Mouse (Mus musculus) lung, postnatal 0 days (tissue): ENCODE results near the gene Slc9a9. TPM values are rescaled to one million over a fixed set of nuclear protein-coding genes. Genes with fewer than 3 reads are reported as not detected.

ENCODE experiments used
- ATAC-seq: fragments of 200-750 bp; cut with Nextera tagmentation; 2 replicates; pipeline ENCODE4 v1.8.0; 2017; ENCODE audit warnings: moderate library complexity
- DNase-seq: peaks from one replicate; pipeline ENCODE4 v3.0.0-alpha.2; 2016; ENCODE audit warnings: low spot score
- H3K27ac ChIP-seq: fragments of 300-500 bp; sonication (generic); 2 replicates; pipeline ENCODE4 v1.5.1; 2014; ENCODE audit warnings: antibody characterized with exemption, mild to moderate bottlenecking, low read length, mixed read lengths
- H3K27me3 ChIP-seq: fragments of 300-500 bp; sonication (generic); replicated peaks from 2 replicates; pipeline ENCODE4 v1.6.1; 2014; ENCODE audit warnings: low read length, mixed read lengths; ENCODE audit not compliant: insufficient read depth
- H3K36me3 ChIP-seq: fragments of 300-500 bp; sonication (generic); 2 replicates; pipeline ENCODE4 v1.6.1; 2014; ENCODE audit warnings: low read length, mixed read lengths; ENCODE audit not compliant: insufficient read depth
- H3K4me1 ChIP-seq: fragments of 300-500 bp; sonication (generic); 2 replicates; pipeline ENCODE4 v1.6.1; 2014; ENCODE audit warnings: antibody characterized with exemption, low read depth, low read length, mixed read lengths; ENCODE audit not compliant: insufficient read depth
- H3K4me2 ChIP-seq: fragments of 300-500 bp; sonication (generic); replicated peaks from 2 replicates; pipeline ENCODE4 v1.6.1; 2014; ENCODE audit warnings: low read depth, mild to moderate bottlenecking, low read length, moderate library complexity, mixed read lengths
- H3K4me3 ChIP-seq: fragments of 300-500 bp; sonication (generic); 2 replicates; pipeline ENCODE4 v1.5.1; 2014; ENCODE audit warnings: low read depth, low read length
- H3K9ac ChIP-seq: fragments of 300-500 bp; sonication (generic); replicated peaks from 2 replicates; pipeline ENCODE4 v1.6.1; 2014; ENCODE audit warnings: low read depth, mild to moderate bottlenecking
- H3K9me3 ChIP-seq: fragments of 300-500 bp; sonication (generic); 2 replicates; pipeline ENCODE4 v1.6.1; 2016; ENCODE audit warnings: low read length, mixed read lengths
- CTCF ChIP-seq: IDR thresholded peaks from 2 replicates; pipeline ENCODE4 v1.5.1; 2016; ENCODE audit warnings: antibody characterized with exemption, mild to moderate bottlenecking
- EP300 ChIP-seq: IDR thresholded peaks from 2 replicates; pipeline ENCODE4 v1.6.1; 2016; ENCODE audit warnings: antibody characterized with exemption, mild to moderate bottlenecking, control low read depth
- WGBS: fragments of 180-500 bp; shearing (Covaris S2); extraction: QIAGEN DNeasy Blood & Tissue Kit; methylation state at CpG from one replicate; pipeline ENCODE4 v1.1.7; 2014; 5-methylcytosine and 5-hydroxymethylcytosine counted together
- polyA plus RNA-seq: library from polyadenylated mRNA; unstranded; fragments of >200 nt; fragmentation: Nextera tagmentation; extraction: Ambion mirVana; gene quantifications from 2 replicates; pipeline ENCODE4 v1.2.1, GENCODE M21; 2015

The Slc9a9 gene
- polyA plus RNA-seq, 1 experiment from 2014 or later, result 3.7 TPM

GRCm38 (mm10) chr9:95226986-95227385, 557.3 kb downstream of the Slc9a9 start:
- Histone ChIP-seq H3K27ac (no peak overlapping the region), H3K4me1 (no peaks in the 10 kb centered on the region), H3K9ac (no peak overlapping the region), H3K4me3 (no peak overlapping the region), H3K36me3 (no peaks in the 10 kb centered on the region), H3K27me3 (no peaks in the 10 kb centered on the region), H3K4me2 (no peak overlapping the region), H3K9me3 (no peaks in the 10 kb centered on the region)
- DNase-seq, result no peak
- no peak for ATAC-seq
- no peak for TF ChIP-seq EP300
- no peak for TF ChIP-seq CTCF
- 74% methylated on average over 4 of the region's 4 CpGs for WGBS

- Histone ChIP-seq H3K27ac (no peak overlapping the region), H3K36me3 (no peaks in the 10 kb centered on the region), H3K9ac (no peak overlapping the region), H3K4me3 (no peak overlapping the region), H3K4me2 (no peak overlapping the region), H3K4me1 (no peaks in the 10 kb centered on the region), H3K27me3 (no peaks in the 10 kb centered on the region), H3K9me3 (no peaks in the 10 kb centered on the region)
- TF ChIP-seq CTCF (no peak), EP300 (no peak)
- WGBS, result 95% methylated on average over 1 of the region's 1 CpGs
- no peak for DNase-seq
- ATAC-seq, result no peak
These were observed 558.4 kb downstream of the Slc9a9 start for GRCm38 (mm10) chr9:95228123-95228522.

DNA sequence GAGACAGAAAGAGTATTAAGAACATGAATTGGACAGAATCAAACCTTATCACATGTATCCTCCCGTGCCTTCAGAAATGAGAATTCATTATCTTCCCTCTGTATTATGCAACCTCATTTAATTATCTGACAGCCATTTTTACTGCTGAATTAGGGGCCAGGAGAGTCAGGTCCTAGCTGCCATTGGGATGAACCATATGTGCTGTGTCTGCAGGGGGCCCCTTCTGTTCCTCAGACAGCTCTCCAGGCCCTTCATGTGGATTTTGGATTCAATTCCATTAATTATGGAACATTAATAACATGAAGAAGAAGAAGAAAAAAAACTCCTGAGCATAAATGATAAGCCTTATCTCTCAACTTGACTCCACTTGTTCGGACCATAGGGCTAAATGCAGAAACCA, 559.4 kb downstream of the Slc9a9 start:
- H3K4me1 ChIP-seq, result no peaks in the 10 kb centered on the region
- no peak overlapping the region for H3K9ac ChIP-seq
- H3K4me3 ChIP-seq, result no peak overlapping the region
- no peak overlapping the region for H3K4me2 ChIP-seq
- H3K27me3 ChIP-seq, result no peaks in the 10 kb centered on the region
- no peaks in the 10 kb centered on the region for H3K36me3 ChIP-seq
- no peak overlapping the region for H3K27ac ChIP-seq
- H3K9me3 ChIP-seq, result no peaks in the 10 kb centered on the region
- TF ChIP-seq CTCF (no peak), EP300 (no peak)
- WGBS, result 63% methylated on average over 2 of the region's 2 CpGs
- DNase-seq, result no peak
- no peak for ATAC-seq

- Histone ChIP-seq H3K4me3 (no peak overlapping the region), H3K4me2 (no peak overlapping the region), H3K9ac (no peak overlapping the region), H3K4me1 (no peaks in the 10 kb centered on the region), H3K36me3 (no peaks in the 10 kb centered on the region), H3K27me3 (no peaks in the 10 kb centered on the region), H3K27ac (no peak overlapping the region), H3K9me3 (no peaks in the 10 kb centered on the region)
- no peak for TF ChIP-seq EP300
- TF ChIP-seq CTCF, result no peak
- DNase-seq (no peak), ATAC-seq (no peak)
These were observed 570.2 kb downstream of the Slc9a9 start for GRCm38 (mm10) chr9:95239900-95240299.

DNA sequence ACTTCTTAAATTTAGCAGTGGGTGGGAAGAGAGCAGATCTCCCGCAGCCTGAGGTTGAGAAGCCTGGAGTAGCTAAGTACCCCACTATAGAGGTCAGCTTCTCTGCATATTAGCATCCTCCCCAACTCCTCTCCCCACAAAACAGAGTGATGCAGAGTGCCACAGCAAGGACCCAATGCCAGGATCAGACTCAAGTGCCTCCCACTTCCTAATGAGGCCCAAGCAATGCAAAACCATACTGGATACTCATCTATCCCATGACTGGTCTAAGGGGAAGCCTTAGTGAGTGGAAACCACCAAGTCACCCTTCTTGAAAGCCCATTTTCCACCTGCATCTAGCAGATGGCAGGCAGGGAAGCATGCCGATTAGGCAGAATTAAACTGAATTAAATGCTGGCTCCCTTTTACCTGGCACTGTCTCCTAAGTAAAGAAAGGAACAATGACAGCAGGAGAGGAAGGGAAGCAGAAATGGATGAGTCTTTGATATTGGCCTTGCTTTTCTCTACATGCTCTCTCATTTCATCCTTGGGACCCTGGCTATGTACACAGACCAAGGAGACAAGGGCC, 573.0 kb downstream of the Slc9a9 start:
- ATAC-seq (no peak), DNase-seq (no peak)
- Histone ChIP-seq H3K4me1 (no peaks in the 10 kb centered on the region), H3K4me2 (no peak overlapping the region), H3K36me3 (no peaks in the 10 kb centered on the region), H3K27ac (no peak overlapping the region), H3K9me3 (no peaks in the 10 kb centered on the region), H3K4me3 (no peak overlapping the region), H3K27me3 (no peaks in the 10 kb centered on the region), H3K9ac (no peak overlapping the region)
- 92% methylated on average over 2 of the region's 2 CpGs for WGBS
- TF ChIP-seq EP300 (no peak), CTCF (no peak)

- WGBS, result 82% methylated on average over 4 of the region's 4 CpGs
- TF ChIP-seq EP300 (no peak), CTCF (no peak)
- Histone ChIP-seq H3K27ac (no peak overlapping the region), H3K27me3 (no peaks in the 10 kb centered on the region), H3K4me3 (no peak overlapping the region), H3K9ac (no peak overlapping the region), H3K4me2 (no peak overlapping the region), H3K4me1 (no peaks in the 10 kb centered on the region), H3K36me3 (no peaks in the 10 kb centered on the region), H3K9me3 (no peaks in the 10 kb centered on the region)
- DNase-seq (no peak), ATAC-seq (no peak)
These were observed 584.5 kb downstream of the Slc9a9 start for GRCm38 (mm10) chr9:95254162-95254561.

GRCm38 (mm10) chr9:95255844-95256243, 586.1 kb downstream of the Slc9a9 start:
- WGBS, result 58% methylated on average over 6 of the region's 6 CpGs
- H3K36me3 ChIP-seq, result no peaks in the 10 kb centered on the region
- H3K4me1 ChIP-seq, result no peaks in the 10 kb centered on the region
- no peak overlapping the region for H3K9ac ChIP-seq
- ATAC-seq (no peak), DNase-seq (no peak)
- H3K9me3 ChIP-seq, result no peaks in the 10 kb centered on the region
- no peak overlapping the region for H3K4me2 ChIP-seq
- TF ChIP-seq EP300 (no peak), CTCF (no peak)
- H3K4me3 ChIP-seq, result no peak overlapping the region
- H3K27me3 ChIP-seq, result no peaks in the 10 kb centered on the region
- H3K27ac ChIP-seq, result no peak overlapping the region
